Comparison of ENCODE assay signal across 21 mouse cellular contexts in genomic region chr11:84057418-84057817, GRCm38 (mm10). TPM values are rescaled to one million over a fixed set of nuclear protein-coding genes. Genes with fewer than 3 reads are reported as not detected.
A peak's percentile ranks its signal among the peaks of the same experiment; 100 is the strongest.
DNase-seq lines count a peak whose midpoint lies in the region; ATAC-seq and TF ChIP-seq lines count a peak whose summit lies in the region.
"Had no signal": no experiment of that assay in that cellular context is flagged by ENCODE, and none has a peak within 500 bp of the region (broad histone marks: within the 10 kb centered on the region; RNA-seq: fewer than 3 reads in every experiment).

No protein-coding gene starts in this region.

- TF ChIP-seq CTCF in heart, adult 2 months (IDR thresholded peaks at IDR 0.05): no peak

- no peaks in the 10 kb centered on the region for H3K36me3 ChIP-seq in embryonic facial prominence, embryonic 13.5 days
- H3K36me3 ChIP-seq in embryonic facial prominence, embryonic 10.5 days (replicated peaks): no peaks in the 10 kb centered on the region
- no peaks in the 10 kb centered on the region for H3K36me3 ChIP-seq in heart, adult 2 months (ENCODE audit: control insufficient read depth, insufficient read depth, low read length)
- H3K36me3 ChIP-seq: G1E had no signal

- no peak overlapping the region for H3K4me2 ChIP-seq in embryonic facial prominence, embryonic 13.5 days

- ATAC-seq in embryonic facial prominence, embryonic 13.5 days (ENCODE audit: insufficient number of reproducible peaks, insufficient read depth, low FRiP score, low TSS enrichment, low read depth): peak; percentile 32; the same call in 1 of the 2 replicates
- ATAC-seq: activated CD4-positive, CD25-positive, alpha-beta regulatory T cell, adult 4 months; CD4-positive, CD25-positive, alpha-beta regulatory T cell, adult 4 months; Patski had no signal

- no peaks in the 10 kb centered on the region for H3K9me3 ChIP-seq in embryonic facial prominence, embryonic 13.5 days
- no peaks in the 10 kb centered on the region for H3K9me3 ChIP-seq in embryonic facial prominence, embryonic 10.5 days
- H3K9me3 ChIP-seq: G1E had no signal

- TF ChIP-seq POLR2A in heart, adult 2 months (IDR thresholded peaks at IDR 0.05; ENCODE audit: insufficient read depth, low read depth, low read length): no peak

- no peak for TF ChIP-seq EP300 in heart, adult 2 months (IDR thresholded peaks at IDR 0.05; ENCODE audit: insufficient read depth, low read depth, low read length)

- DNase-seq in cerebellum, adult 9-11 months: peak; percentile 8
- DNase-seq in cerebellum, adult 8-10 months: no peak
- DNase-seq in embryonic facial prominence, embryonic 10.5 days (ENCODE audit: low spot score): no peak
- peak; percentile 54 for DNase-seq in heart, adult 11 months
- DNase-seq in heart, adult 2 months: no peak
- DNase-seq: adrenal gland, adult 2 months; adrenal gland, adult 8-10 months; adrenal gland, postnatal 10 days; adrenal gland, postnatal 14 days; adrenal gland, postnatal 25 days; adrenal gland, postnatal 36 days; B cell, adult 2 months; cerebellum, adult 11 months; cerebellum, adult 11-12 months; cerebellum, adult 18-20 months had no signal

- H3K4me1 ChIP-seq in embryonic facial prominence, embryonic 13.5 days: peaks cover 5% of the 10 kb centered on the region
- peaks cover 7% of the 10 kb centered on the region for H3K4me1 ChIP-seq in embryonic facial prominence, embryonic 10.5 days
- no peaks in the 10 kb centered on the region for H3K4me1 ChIP-seq in heart, adult 2 months (ENCODE audit: control insufficient read depth, insufficient read depth, low read length)

- no peak overlapping the region for H3K4me3 ChIP-seq in embryonic facial prominence, embryonic 13.5 days
- H3K4me3 ChIP-seq in embryonic facial prominence, embryonic 10.5 days: no peak overlapping the region
- no peak overlapping the region for H3K4me3 ChIP-seq in heart, adult 2 months

- H3K27me3 ChIP-seq in embryonic facial prominence, embryonic 13.5 days: no peaks in the 10 kb centered on the region
- no peaks in the 10 kb centered on the region for H3K27me3 ChIP-seq in embryonic facial prominence, embryonic 10.5 days (replicated peaks; ENCODE audit: low read depth, poor library complexity, severe bottlenecking)
- H3K27me3 ChIP-seq in heart, adult 2 months (ENCODE audit: control insufficient read depth, insufficient read depth, low read length): no peaks in the 10 kb centered on the region
- H3K27me3 ChIP-seq: CH12.LX, Patski had no signal

- 86% methylated on average over 2 of the region's 2 CpGs for WGBS in embryonic facial prominence, embryonic 13.5 days
- 88% methylated on average over 2 of the region's 2 CpGs for WGBS in embryonic facial prominence, embryonic 10.5 days
- 90% methylated on average over 2 of the region's 2 CpGs for WGBS in heart, adult 2 months

- H3K79me2 ChIP-seq in heart, adult 2 months (replicated peaks; ENCODE audit: control insufficient read depth, insufficient read depth, low read length): no peaks in the 10 kb centered on the region

- H3K27ac ChIP-seq in embryonic facial prominence, embryonic 13.5 days: no peak overlapping the region
- H3K27ac ChIP-seq in embryonic facial prominence, embryonic 10.5 days (replicated peaks): no peak overlapping the region
- H3K27ac ChIP-seq in heart, adult 2 months: no peak overlapping the region

- H3K9ac ChIP-seq in embryonic facial prominence, embryonic 13.5 days: no peak overlapping the region
- H3K9ac ChIP-seq in heart, adult 2 months (ENCODE audit: low read depth, low read length): no peak overlapping the region

- intact Hi-C loops in heart, adult 2 months (cut with DNase I): no loop called here

RNA-seq across cellular contexts. Expression of gene Dusp14, which starts 11.6 kb away (rescaled TPM):
- polyA plus RNA-seq in embryonic facial prominence, embryonic 13.5 days (2015; fragmentation: Nextera tagmentation; extraction: Ambion mirVana): 16.6 and 19.9 TPM in 2 replicates
- 7.3 and 9.4 TPM in 2 replicates for polyA plus RNA-seq in embryonic facial prominence, embryonic 10.5 days (2016; fragmentation: Nextera tagmentation; extraction: Ambion mirVana)
- total RNA-seq in heart, adult 2 months (2021): under 1 TPM; 0.34 to 0.48 TPM
- polyA plus RNA-seq in heart, adult 2 months (2012; rRNA removed): 1.2 and 3.5 TPM in 2 replicates
- total RNA-seq: G1E had no signal
- polyA plus RNA-seq: G1E had no signal

Comparison
In these comparisons a context has a peak if more than half of its experiments do, and no peak if none do; other contexts are left out.
1. DNase-seq: peak in cerebellum, adult 9-11 months (single experiment) and heart, adult 11 months (single experiment); none in cerebellum, adult 8-10 months (single experiment), embryonic facial prominence, embryonic 10.5 days (single experiment) and heart, adult 2 months (0 of 2).